Mouse (Mus musculus): ENCODE measurements around the gene Dpp6. TPM values are rescaled to one million over a fixed set of nuclear protein-coding genes. Genes with fewer than 3 reads are reported as not detected.

Dpp6 gene
- polyA plus RNA-seq, 1 experiment from 2014 or later, result 7.1 TPM

- H3K4me3 ChIP-seq (ENCODE audit: low read depth, low read length), result no peak overlapping the region
- no peak for DNase-seq (ENCODE audit: low spot score)
- no peaks in the 10 kb centered on the region for H3K9me3 ChIP-seq (ENCODE audit: control insufficient read depth, low read length)
- no peak overlapping the region for H3K4me2 ChIP-seq (ENCODE audit: low read depth, low read length, severe bottlenecking)
- H3K9ac ChIP-seq (ENCODE audit: low read length), result no peak overlapping the region
- no peak for ATAC-seq (replicated peaks; ENCODE audit: low FRiP score)
- H3K27me3 ChIP-seq (ENCODE audit: control insufficient read depth, insufficient read depth, low read length), result no peaks in the 10 kb centered on the region
- H3K4me1 ChIP-seq (replicated peaks; ENCODE audit: control insufficient read depth, insufficient read depth, low read length), result no peaks in the 10 kb centered on the region
- 43% methylated on average over 1 of the region's 1 CpGs for WGBS
- H3K27ac ChIP-seq (ENCODE audit: low read depth, low read length), result no peak overlapping the region
- no peaks in the 10 kb centered on the region for H3K36me3 ChIP-seq (ENCODE audit: control insufficient read depth, insufficient read depth, low read length)
Measured at GRCm38 (mm10) chr5:27316674-27317073, 499.7 kb downstream of the Dpp6 start.

GRCm38 (mm10) chr5:27317264-27317663, 500.3 kb downstream of the Dpp6 start:
- Histone ChIP-seq H3K4me1 (replicated peaks; ENCODE audit: control insufficient read depth, insufficient read depth, low read length) (no peaks in the 10 kb centered on the region), H3K27me3 (ENCODE audit: control insufficient read depth, insufficient read depth, low read length) (no peaks in the 10 kb centered on the region), H3K27ac (ENCODE audit: low read depth, low read length) (no peak overlapping the region), H3K9me3 (ENCODE audit: control insufficient read depth, low read length) (no peaks in the 10 kb centered on the region), H3K4me2 (ENCODE audit: low read depth, low read length, severe bottlenecking) (no peak overlapping the region), H3K9ac (ENCODE audit: low read length) (no peak overlapping the region), H3K36me3 (ENCODE audit: control insufficient read depth, insufficient read depth, low read length) (no peaks in the 10 kb centered on the region), H3K4me3 (ENCODE audit: low read depth, low read length) (no peak overlapping the region)
- ATAC-seq (replicated peaks; ENCODE audit: low FRiP score) (no peak), DNase-seq (ENCODE audit: low spot score) (no peak)

- ATAC-seq (replicated peaks; ENCODE audit: low FRiP score), result no peak
- H3K9ac ChIP-seq (ENCODE audit: low read length), result no peak overlapping the region
- H3K9me3 ChIP-seq (ENCODE audit: control insufficient read depth, low read length), result no peaks in the 10 kb centered on the region
- no peaks in the 10 kb centered on the region for H3K36me3 ChIP-seq (ENCODE audit: control insufficient read depth, insufficient read depth, low read length)
- no peak overlapping the region for H3K27ac ChIP-seq (ENCODE audit: low read depth, low read length)
- no peak overlapping the region for H3K4me3 ChIP-seq (ENCODE audit: low read depth, low read length)
- 73% methylated on average over 1 of the region's 1 CpGs for WGBS
- no peaks in the 10 kb centered on the region for H3K4me1 ChIP-seq (replicated peaks; ENCODE audit: control insufficient read depth, insufficient read depth, low read length)
- no peak for DNase-seq (ENCODE audit: low spot score)
- H3K4me2 ChIP-seq (ENCODE audit: low read depth, low read length, severe bottlenecking), result no peak overlapping the region
- H3K27me3 ChIP-seq (ENCODE audit: control insufficient read depth, insufficient read depth, low read length), result no peaks in the 10 kb centered on the region
Measured at GRCm38 (mm10) chr5:27317832-27318231, 500.8 kb downstream of the Dpp6 start.

GRCm38 (mm10) chr5:27319731-27320130, 502.7 kb downstream of the Dpp6 start:
- no peak for DNase-seq (ENCODE audit: low spot score)
- Histone ChIP-seq H3K27ac (ENCODE audit: low read depth, low read length) (no peak overlapping the region), H3K4me3 (ENCODE audit: low read depth, low read length) (no peak overlapping the region), H3K27me3 (ENCODE audit: control insufficient read depth, insufficient read depth, low read length) (no peaks in the 10 kb centered on the region), H3K36me3 (ENCODE audit: control insufficient read depth, insufficient read depth, low read length) (no peaks in the 10 kb centered on the region), H3K9ac (ENCODE audit: low read length) (no peak overlapping the region), H3K4me1 (replicated peaks; ENCODE audit: control insufficient read depth, insufficient read depth, low read length) (no peaks in the 10 kb centered on the region), H3K4me2 (ENCODE audit: low read depth, low read length, severe bottlenecking) (no peak overlapping the region), H3K9me3 (ENCODE audit: control insufficient read depth, low read length) (no peaks in the 10 kb centered on the region)
- no peak for ATAC-seq (replicated peaks; ENCODE audit: low FRiP score)
- WGBS, result 95% methylated on average over 4 of the region's 4 CpGs

- no peak for DNase-seq (ENCODE audit: low spot score)
- Histone ChIP-seq H3K27ac (ENCODE audit: low read depth, low read length) (no peak overlapping the region), H3K9ac (ENCODE audit: low read length) (no peak overlapping the region), H3K9me3 (ENCODE audit: control insufficient read depth, low read length) (no peaks in the 10 kb centered on the region), H3K27me3 (ENCODE audit: control insufficient read depth, insufficient read depth, low read length) (no peaks in the 10 kb centered on the region), H3K4me3 (ENCODE audit: low read depth, low read length) (no peak overlapping the region), H3K4me2 (ENCODE audit: low read depth, low read length, severe bottlenecking) (no peak overlapping the region), H3K4me1 (replicated peaks; ENCODE audit: control insufficient read depth, insufficient read depth, low read length) (no peaks in the 10 kb centered on the region), H3K36me3 (ENCODE audit: control insufficient read depth, insufficient read depth, low read length) (no peaks in the 10 kb centered on the region)
- no peak for ATAC-seq (replicated peaks; ENCODE audit: low FRiP score)
- 91% methylated on average over 3 of the region's 3 CpGs for WGBS
Measured at GRCm38 (mm10) chr5:27322895-27323792, 506.1 kb downstream of the Dpp6 start.

GRCm38 (mm10) chr5:27324346-27324928, 507.4 kb downstream of the Dpp6 start:
- no peak for ATAC-seq (replicated peaks; ENCODE audit: low FRiP score)

GRCm38 (mm10) chr5:27336698-27337097, 519.7 kb downstream of the Dpp6 start:
- no peak overlapping the region for H3K4me2 ChIP-seq (ENCODE audit: low read depth, low read length, severe bottlenecking)
- WGBS, result 83% methylated on average over 2 of the region's 2 CpGs
- no peak for ATAC-seq (replicated peaks; ENCODE audit: low FRiP score)

More at GRCm38 (mm10) chr5:27324346-27324928, 507.4 kb downstream of the Dpp6 start:
- Histone ChIP-seq H3K9me3 (ENCODE audit: control insufficient read depth, low read length) (no peaks in the 10 kb centered on the region), H3K36me3 (ENCODE audit: control insufficient read depth, insufficient read depth, low read length) (no peaks in the 10 kb centered on the region), H3K27me3 (ENCODE audit: control insufficient read depth, insufficient read depth, low read length) (no peaks in the 10 kb centered on the region), H3K4me2 (ENCODE audit: low read depth, low read length, severe bottlenecking) (no peak overlapping the region), H3K27ac (ENCODE audit: low read depth, low read length) (no peak overlapping the region), H3K4me1 (replicated peaks; ENCODE audit: control insufficient read depth, insufficient read depth, low read length) (no peaks in the 10 kb centered on the region), H3K4me3 (ENCODE audit: low read depth, low read length) (no peak overlapping the region), H3K9ac (ENCODE audit: low read length) (no peak overlapping the region)
- WGBS, result 62% methylated on average over 3 of the region's 3 CpGs
- no peak for DNase-seq (ENCODE audit: low spot score)

GRCm38 (mm10) chr5:27339196-27340030, 522.4 kb downstream of the Dpp6 start:
- WGBS, result 93% methylated on average over 5 of the region's 5 CpGs
- no peak for DNase-seq (ENCODE audit: low spot score)
- Histone ChIP-seq H3K9ac (ENCODE audit: low read length) (no peak overlapping the region), H3K4me2 (ENCODE audit: low read depth, low read length, severe bottlenecking) (no peak overlapping the region), H3K4me3 (ENCODE audit: low read depth, low read length) (no peak overlapping the region), H3K36me3 (ENCODE audit: control insufficient read depth, insufficient read depth, low read length) (no peaks in the 10 kb centered on the region), H3K27ac (ENCODE audit: low read depth, low read length) (no peak overlapping the region), H3K4me1 (replicated peaks; ENCODE audit: control insufficient read depth, insufficient read depth, low read length) (no peaks in the 10 kb centered on the region), H3K27me3 (ENCODE audit: control insufficient read depth, insufficient read depth, low read length) (no peaks in the 10 kb centered on the region), H3K9me3 (ENCODE audit: control insufficient read depth, low read length) (no peaks in the 10 kb centered on the region)
- ATAC-seq (replicated peaks; ENCODE audit: low FRiP score), result no peak

More at GRCm38 (mm10) chr5:27336698-27337097, 519.7 kb downstream of the Dpp6 start:
- no peak for DNase-seq (ENCODE audit: low spot score)
- H3K4me3 ChIP-seq (ENCODE audit: low read depth, low read length), result no peak overlapping the region
- no peaks in the 10 kb centered on the region for H3K9me3 ChIP-seq (ENCODE audit: control insufficient read depth, low read length)
- H3K27ac ChIP-seq (ENCODE audit: low read depth, low read length), result no peak overlapping the region
- no peaks in the 10 kb centered on the region for H3K27me3 ChIP-seq (ENCODE audit: control insufficient read depth, insufficient read depth, low read length)
- no peaks in the 10 kb centered on the region for H3K36me3 ChIP-seq (ENCODE audit: control insufficient read depth, insufficient read depth, low read length)
- H3K9ac ChIP-seq (ENCODE audit: low read length), result no peak overlapping the region
- no peaks in the 10 kb centered on the region for H3K4me1 ChIP-seq (replicated peaks; ENCODE audit: control insufficient read depth, insufficient read depth, low read length)

Measured in forebrain, embryonic 11.5 days (tissue).